Mouse (Mus musculus): ENCODE measurements around the gene Ttc23.
A peak's percentile ranks its signal among the peaks of the same experiment; 100 is the strongest.

Ttc23 gene

GRCm38 (mm10) chr7:67647277-67647676 is at the start of gene Ttc23:
Ttc23 (plus strand) TSS chr7:67647410.
- DNase-seq, result no peak

DNA sequence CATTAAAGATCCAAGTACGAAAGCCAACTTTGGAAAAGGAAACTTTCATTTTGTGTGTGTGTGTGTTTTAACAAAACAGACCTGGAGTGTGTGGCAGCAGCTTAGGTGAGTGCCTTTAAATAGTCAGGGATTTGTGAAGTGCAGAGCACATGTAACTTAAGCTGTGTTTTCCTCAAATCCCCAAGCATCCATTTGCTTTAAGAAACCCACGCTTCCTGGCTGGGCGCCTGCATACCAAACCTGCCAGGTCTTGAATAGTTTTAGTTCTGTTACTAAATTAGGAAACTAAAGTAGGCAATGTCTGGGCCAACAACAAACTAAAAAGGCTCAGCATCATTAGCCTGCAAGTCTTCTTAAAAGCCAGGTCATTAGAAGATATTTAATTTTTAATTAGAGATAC is 49.2 kb upstream of the Ttc23 start:
- no peak for DNase-seq

DNA sequence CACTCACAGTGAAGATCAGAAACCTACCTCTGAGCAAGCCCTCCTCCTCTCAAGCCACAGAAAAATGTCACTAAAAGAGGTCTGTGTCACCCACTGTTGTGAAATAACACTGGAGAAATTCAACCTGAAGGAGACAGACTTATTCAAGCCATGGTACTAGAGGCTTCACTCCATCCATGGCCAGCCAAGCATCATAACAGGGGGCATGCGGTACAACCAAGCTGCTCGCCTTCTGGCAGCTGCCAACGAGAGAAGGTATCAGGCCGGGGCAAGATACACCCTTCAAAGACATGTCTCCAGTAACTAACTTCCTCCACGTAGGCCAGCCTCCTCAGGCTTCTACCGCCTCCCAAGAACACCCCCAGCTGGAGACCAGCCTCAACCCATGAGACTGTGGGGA is 42.1 kb upstream of the Ttc23 start:
- no peak for DNase-seq

GRCm38 (mm10) chr7:67606250-67606649 is 41.0 kb upstream of the Ttc23 start:
- DNase-seq, result no peak

DNA sequence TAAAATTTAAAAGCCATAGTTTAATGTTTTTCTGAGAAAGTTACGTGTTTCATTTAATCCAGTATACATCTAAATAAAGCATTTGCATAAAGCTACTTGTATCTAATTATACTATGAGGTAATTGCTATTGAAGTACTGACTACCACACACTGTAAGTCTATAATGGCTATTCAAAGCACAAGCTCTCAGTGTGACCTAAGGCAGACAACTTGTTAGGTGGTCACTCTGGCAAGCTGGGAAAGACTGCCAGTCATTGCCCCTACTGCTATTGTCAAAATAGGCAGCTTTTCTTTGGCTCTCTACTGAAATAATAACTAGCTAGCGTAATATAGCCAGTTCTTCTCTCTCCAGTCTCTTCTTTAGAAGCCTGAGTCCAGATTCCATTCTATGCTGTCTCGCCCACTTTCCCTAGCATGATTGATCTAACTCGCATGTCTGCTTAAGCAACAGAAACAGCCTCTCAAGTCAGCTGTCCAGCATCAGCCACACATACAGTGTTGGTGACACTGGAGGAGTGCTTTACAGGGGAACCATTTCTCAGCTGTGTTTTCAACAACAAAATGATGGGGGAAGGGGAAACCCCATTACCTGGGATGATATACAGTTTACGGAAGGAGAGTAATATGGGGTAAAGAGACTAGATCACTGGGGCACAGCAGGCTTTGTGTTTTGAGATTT is 39.4 kb upstream of the Ttc23 start:
- no peak for DNase-seq

GRCm38 (mm10) chr7:67608348-67609024 is 38.7 kb upstream of the Ttc23 start:
- no peak for DNase-seq

DNA sequence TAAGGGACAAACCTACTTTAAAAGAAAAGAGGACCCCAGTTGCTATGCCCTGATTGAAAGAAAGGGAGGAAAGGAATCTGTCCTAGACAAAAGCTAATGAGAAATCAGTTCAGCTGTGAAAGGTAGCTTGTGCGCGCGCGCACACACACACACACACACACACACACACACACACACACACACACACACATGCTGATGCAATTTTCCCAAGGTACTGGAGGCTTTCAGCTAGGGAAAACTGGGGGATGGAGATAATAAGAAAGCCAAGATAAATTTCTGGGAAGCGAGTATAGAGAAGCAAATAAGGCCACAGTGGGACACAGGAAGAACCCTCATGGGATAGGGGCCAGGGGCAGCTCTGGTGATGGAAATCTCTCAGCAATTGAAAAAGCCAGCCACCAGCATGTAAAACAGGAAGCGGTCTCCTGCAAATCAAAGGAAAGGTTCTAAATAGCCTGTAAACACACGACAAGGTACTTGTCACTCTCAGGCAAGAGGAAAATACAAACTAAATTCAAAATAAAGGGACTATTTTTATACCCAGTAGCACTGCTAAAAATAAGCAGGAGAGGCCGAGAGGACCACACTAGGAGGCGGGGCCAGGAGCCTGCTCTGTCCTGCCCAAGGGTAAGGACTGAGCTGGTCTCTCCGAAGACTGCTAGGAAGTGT is 33.3 kb upstream of the Ttc23 start:
- no peak for DNase-seq

DNA sequence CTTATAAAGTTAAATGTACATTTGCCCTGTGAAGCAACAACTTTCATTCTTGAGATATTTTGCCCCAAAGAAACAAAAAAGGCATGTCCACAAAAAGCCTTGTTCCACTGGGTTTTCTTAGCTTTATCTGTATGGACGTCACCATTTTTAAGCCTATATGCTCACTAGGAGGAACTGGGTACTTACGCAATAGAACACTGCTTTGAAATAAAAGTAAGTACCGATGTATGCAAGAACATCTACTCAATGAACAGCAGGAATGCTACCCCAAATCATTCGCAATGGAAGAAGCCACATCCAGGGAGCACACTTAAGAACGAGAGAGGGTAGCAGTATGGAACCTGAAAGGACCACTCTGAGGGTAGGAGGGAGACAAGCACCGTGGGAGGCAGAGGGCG is 32.7 kb upstream of the Ttc23 start:
- no peak for DNase-seq

DNA sequence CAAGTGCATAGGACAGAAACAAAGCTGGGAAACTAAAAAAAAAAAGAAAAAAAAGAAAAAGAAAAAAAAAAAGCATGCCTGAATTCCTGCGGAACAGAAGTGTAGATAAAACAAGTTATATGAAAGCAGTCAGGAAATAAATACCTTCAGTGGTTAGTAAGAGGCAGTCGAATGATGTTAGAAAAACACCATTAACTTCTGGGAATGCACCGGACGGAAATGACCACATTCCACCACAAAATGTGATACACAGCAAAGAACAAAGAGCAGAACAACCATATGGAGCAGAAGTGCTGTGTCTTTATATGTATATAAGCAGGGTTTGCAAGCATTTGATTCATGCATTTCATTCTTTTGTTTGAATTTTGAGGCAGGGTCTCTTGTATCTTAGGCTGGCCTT is 30.3 kb upstream of the Ttc23 start:
- DNase-seq, result no peak

DNA sequence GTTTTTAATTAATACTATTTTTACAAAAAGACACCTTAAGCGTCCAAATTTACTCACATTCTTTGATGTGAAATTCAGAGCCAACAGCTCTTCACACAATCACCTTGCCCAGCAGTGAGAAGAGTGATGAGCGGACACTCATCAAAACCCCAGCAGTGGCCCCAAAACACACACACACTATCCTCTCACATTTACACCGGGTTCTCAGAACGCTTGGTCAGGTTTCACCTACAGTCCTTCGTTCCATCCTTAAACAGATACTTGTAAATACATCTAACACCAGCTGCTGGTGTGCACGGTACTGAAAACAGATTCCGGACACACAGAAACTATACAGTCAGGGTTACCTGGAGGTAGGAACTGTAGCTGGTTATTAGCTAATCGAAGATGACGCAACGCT is 29.6 kb upstream of the Ttc23 start:
- no peak for DNase-seq

DNA sequence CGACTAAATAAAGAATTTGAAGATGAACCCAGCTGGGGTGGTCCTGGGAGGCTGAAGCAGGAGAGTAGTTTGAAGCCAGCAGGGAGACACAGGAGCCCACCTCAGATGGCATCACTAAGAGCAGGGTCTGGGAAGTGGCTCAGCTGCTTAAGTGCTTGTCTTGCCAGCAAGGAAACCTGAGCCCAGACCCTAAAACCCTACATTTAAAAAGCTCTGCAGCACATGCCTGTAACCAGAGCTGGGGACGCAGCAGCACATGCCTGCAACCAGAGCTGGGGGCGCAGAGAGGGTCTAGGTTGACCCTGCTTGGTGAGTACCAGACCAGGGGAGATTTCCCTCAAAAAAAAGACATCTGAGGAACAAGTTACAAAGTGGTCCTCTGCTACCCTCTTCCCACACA is 28.9 kb upstream of the Ttc23 start:
- DNase-seq, result no peak

GRCm38 (mm10) chr7:67619836-67620235 is 27.4 kb upstream of the Ttc23 start:
- DNase-seq, result no peak

DNA sequence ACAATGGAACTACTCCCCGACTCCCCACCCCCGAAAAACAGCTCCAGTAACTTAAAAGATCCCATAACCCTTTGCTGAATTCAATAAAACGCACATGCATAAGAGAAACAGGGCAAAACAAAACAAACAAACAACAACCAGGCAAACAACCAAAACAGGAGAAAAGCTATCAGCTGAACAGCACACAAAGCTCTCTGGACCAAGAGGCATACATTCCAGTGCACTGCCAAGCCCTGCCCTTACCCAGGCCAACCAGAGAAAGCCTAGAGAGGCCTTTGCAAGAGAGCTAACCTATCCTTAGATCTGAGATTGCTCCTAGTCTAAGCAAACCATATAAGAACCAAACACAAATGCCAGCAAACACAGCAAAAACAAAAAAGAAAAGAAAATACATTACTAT is 25.1 kb upstream of the Ttc23 start:
- DNase-seq, result no peak

DNA sequence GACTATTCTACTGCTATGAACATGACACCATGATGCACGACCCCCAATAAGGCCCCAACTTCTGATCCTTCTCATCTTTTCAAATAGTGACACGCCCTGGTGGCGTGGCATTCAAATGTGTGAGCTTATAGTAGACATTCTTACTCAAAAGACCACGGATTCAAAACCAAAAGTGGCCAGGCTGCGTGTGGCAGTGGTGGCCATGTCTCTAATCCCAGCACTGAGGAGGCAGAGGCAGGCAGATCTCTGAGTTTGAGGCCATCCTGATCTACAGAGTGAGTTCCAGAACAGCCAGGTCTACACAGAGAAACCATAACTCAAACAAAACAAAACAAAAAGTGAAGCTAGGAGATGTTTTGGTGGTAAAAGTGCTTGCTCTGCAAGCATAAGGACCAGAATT is 20.5 kb upstream of the Ttc23 start:
- DNase-seq, result no peak

- no peak for DNase-seq
Observed at GRCm38 (mm10) chr7:67629681-67630080, 17.5 kb upstream of the Ttc23 start.

DNA sequence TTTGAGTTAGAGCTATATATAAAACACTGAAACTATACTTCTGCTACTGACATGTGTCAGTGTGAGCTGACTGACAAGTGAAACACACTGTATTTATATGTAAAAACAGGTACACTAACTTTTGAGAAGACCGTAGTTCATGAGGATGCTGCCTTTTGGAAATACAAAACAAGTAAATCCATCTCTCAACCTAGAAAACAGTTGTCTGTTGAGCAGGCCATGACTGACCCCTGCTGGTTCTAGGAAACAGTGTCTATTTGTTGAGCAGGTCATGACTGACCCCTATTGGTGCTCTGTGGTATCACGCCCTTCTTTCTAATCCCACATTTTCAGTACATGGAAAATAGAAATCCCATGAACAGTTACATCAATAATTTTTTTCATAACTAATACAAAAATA is 16.4 kb upstream of the Ttc23 start:
- DNase-seq, result peak; percentile 70

GRCm38 (mm10) chr7:67632380-67632779 is 14.8 kb upstream of the Ttc23 start:
- DNase-seq, result peak; percentile 16

DNA sequence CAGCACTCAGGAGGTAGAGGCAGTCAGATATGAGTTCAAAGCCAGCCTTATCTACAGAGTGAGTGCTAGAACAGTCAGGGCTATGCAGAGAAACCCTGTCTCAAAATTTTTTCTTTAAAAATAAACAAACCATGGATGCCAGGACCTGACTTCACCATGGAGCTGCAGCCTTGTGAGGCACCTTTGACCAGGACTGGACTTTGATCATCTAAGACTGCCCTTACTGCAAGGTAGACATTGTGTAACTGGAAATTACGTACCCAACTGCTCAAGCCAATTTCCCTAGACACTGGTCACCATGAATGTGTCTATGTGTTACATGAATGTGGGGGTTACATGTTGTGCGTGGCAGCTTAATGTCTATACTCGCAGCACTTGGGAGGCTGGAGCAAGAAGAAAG is 13.0 kb upstream of the Ttc23 start:
- no peak for DNase-seq

DNA sequence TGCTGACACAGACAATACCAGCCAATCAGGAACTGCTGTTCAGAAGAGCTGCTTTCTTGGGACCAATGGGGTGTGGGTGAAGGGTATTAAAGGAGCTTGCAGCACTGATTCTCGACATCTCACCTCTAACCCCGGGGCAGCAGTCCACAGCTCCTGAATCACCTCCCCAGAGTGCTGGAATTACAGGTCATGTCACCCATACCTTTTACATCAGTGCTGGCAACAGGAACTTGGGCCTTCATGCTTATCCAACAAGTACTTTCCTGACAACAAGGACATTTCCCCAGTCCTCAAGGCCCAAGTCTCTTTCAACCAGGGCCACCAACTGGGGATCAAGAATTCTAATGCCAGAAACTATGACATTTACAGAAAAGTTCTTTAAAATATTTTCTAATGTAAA is 11.0 kb upstream of the Ttc23 start:
- no peak for DNase-seq

DNA sequence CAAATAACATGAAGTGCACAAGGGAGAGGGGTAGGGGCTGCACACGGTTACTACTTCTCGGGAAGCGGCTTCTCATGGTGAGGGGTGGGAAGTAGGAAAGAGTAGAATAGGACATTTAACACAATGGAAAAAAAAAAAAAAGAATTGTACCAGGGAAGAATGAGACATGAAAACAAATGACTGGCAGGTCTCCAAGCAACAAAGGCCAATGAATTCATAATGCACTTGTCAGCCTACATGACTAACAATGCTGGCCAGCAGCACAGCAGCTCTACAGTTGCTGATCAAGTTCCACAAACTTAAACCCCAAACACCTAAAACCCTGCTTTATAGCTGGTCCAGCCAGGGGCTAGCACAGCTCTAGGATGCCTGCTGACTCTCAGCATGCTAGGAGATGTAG is 8.2 kb upstream of the Ttc23 start:
- DNase-seq, result no peak

GRCm38 (mm10) chr7:67642955-67643354 is 4.3 kb upstream of the Ttc23 start:
- no peak for DNase-seq

- no peak for DNase-seq
Observed at GRCm38 (mm10) chr7:67644291-67644690, 2.9 kb upstream of the Ttc23 start.

DNA sequence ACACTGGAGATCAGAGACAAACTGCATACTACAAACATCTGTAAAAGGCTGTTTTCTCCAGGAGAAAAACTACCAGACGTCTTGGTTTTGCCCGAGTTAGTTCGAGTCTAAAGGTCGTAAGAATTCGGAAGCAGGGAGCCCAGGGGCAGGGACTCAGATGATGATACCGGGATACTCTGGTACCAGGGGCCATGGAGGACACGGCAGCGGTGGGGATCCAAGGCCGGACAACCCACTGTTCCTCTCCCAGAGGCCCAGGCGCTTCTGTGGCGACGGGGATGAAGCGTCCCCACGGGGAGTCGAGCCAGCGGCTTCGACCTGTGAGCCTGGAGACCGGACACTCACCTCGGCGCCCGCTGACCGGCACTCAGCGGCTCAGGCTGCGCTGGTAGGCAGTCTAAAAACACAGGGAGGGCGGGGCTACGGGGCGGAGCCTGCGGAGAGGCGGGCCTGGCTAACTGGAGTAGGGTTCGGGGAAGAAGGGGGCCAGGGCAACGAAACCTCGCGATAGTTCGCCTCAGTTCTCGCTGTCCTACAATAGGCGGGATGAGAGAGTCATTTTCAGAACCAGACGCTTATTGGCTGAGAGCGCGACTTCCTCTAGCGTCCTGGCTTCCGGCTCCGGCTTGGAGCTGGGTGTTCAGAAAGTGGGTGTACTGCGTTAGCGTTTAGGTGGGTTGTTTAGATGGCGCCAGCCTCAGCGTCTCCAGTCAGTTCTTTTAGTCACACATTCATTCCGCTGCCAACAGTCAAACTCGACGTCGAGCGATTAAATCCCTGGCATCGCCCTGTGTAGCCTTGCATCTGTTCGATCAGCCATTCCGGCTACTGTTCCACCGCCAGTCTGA is 2.2 kb upstream of the Ttc23 start, which contains the start of gene Lrrc28:
Gene Lrrc28 (minus strand): TSS at position 436 of the 848 bp plus-strand sequence.
- DNase-seq, result peak; percentile 98

- DNase-seq, result no peak
Observed at GRCm38 (mm10) chr7:67645681-67646014, 1.6 kb upstream of the Ttc23 start.

All from thymus, postnatal 25 days (tissue).